Mouse (Mus musculus): ENCODE data around the gene Cdkl3. TPM values are rescaled to one million over a fixed set of nuclear protein-coding genes. Genes with fewer than 3 reads are reported as not detected.
"Not testable (repeated sequence)": the region's sequence is repeated elsewhere in the genome, so short reads cannot be mapped to it uniquely, and the experiment has no call there.

Cdkl3 gene
- polyA plus RNA-seq, 1 experiment from 2014 or later = 20.4 TPM

DNA sequence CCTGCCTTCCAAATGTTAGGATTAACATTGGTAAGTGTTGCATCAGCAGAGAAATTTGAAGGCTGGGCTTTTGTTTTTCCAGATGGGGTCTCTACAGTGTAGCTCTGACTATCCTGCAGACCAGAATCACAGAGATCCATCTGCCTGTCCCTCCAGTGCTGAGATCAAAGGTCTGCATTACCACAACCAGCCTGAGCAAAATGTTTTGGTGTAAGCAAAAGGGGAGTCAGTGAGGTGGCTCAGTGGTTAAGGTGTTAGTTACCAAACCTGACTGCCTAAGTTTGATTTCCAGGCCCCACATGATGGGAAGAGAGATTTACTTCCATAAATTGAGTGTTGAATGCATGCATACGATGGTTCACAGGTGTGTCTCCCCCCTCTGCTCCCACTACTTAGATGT lies 105.4 kb downstream of the Cdkl3 start:
- Histone ChIP-seq H3K36me3 (ENCODE audit: control insufficient read depth, insufficient read depth, low read length) (peaks cover 9% of the 10 kb centered on the region), H3K4me1 (ENCODE audit: control insufficient read depth, insufficient read depth, low read length) (no peaks in the 10 kb centered on the region), H3K9me3 (replicated peaks; ENCODE audit: control insufficient read depth, low read length) (no peaks in the 10 kb centered on the region), H3K9ac (ENCODE audit: low read length) (no peak overlapping the region), H3K4me2 (ENCODE audit: low read length) (no peak overlapping the region), H3K4me3 (ENCODE audit: low read depth, low read length) (no peak overlapping the region), H3K27ac (ENCODE audit: low read depth, low read length) (no peak overlapping the region), H3K27me3 (replicated peaks; ENCODE audit: control insufficient read depth, insufficient read depth, low read length) (no peaks in the 10 kb centered on the region)
- ATAC-seq = no peak
- DNase-seq (ENCODE audit: low spot score) = no peak
- WGBS = 85% methylated on average over 1 of the region's 1 CpGs

- peaks cover 66% of the 10 kb centered on the region for H3K36me3 ChIP-seq (ENCODE audit: control insufficient read depth, insufficient read depth, low read length)
- H3K9me3 ChIP-seq (replicated peaks; ENCODE audit: control insufficient read depth, low read length) = no peaks in the 10 kb centered on the region
- whole genome bisulfite sequencing = 93% methylated on average over 3 of the region's 3 CpGs
Measured at GRCm38 (mm10) chr11:52115479-52115878, 111.5 kb downstream of the Cdkl3 start.

DNA sequence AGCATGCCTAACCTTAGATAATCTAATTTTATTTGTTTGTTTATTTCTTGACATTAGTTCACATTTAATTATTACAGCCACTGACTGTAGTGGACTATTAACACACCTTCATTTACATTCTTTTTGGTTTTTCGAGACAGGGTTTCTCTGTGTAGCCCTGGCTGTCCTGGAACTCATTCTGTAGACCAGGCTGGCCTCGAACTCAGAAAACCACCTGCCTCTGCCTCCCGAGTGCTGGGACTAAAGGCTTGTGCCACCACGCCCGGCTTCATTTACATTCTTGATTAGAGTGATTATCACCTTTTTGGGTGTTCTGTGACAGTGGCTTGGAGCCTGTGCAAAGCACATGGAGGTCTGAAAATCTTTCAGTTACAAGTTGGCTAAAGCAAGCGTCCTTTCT lies 112.1 kb downstream of the Cdkl3 start:
- ATAC-seq; H3K9ac ChIP-seq (ENCODE audit: low read length): not testable (repeated sequence)
- 88% methylated on average over 6 of the region's 6 CpGs for WGBS

More at GRCm38 (mm10) chr11:52115479-52115878, 111.5 kb downstream of the Cdkl3 start:
- DNase-seq (ENCODE audit: low spot score) = no peak
- Histone ChIP-seq H3K4me2 (ENCODE audit: low read length) (no peak overlapping the region), H3K27me3 (replicated peaks; ENCODE audit: control insufficient read depth, insufficient read depth, low read length) (no peaks in the 10 kb centered on the region), H3K27ac (ENCODE audit: low read depth, low read length) (no peak overlapping the region), H3K4me3 (ENCODE audit: low read depth, low read length) (no peak overlapping the region), H3K4me1 (ENCODE audit: control insufficient read depth, insufficient read depth, low read length) (no peaks in the 10 kb centered on the region), H3K9ac (ENCODE audit: low read length) (no peak overlapping the region)
- no peak for ATAC-seq

DNA sequence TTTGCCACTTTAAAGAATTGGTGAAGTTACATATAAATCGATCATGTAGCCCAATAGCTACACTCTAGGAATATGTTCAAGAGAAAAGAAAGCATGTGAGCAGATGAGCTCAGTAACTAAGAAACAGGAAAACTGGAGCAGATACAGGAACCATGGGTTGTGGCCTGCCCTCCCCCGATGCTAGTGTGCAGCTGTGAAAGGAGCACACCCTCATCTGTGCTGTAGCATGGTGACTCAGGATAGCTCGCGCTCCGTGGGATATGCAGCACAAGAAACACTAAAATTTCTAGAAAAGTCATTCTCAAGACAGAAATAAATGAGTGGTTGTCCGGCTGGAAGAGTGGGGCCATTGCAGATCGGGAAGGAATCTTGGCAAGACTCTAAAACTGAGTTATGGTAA lies 113.1 kb downstream of the Cdkl3 start:
- no peaks in the 10 kb centered on the region for H3K4me1 ChIP-seq (ENCODE audit: control insufficient read depth, insufficient read depth, low read length)
- no peaks in the 10 kb centered on the region for H3K27me3 ChIP-seq (replicated peaks; ENCODE audit: control insufficient read depth, insufficient read depth, low read length)
- H3K4me2 ChIP-seq (ENCODE audit: low read length) = no peak overlapping the region
- peaks cover 80% of the 10 kb centered on the region for H3K36me3 ChIP-seq (ENCODE audit: control insufficient read depth, insufficient read depth, low read length)
- ATAC-seq = no peak
- no peak overlapping the region for H3K4me3 ChIP-seq (ENCODE audit: low read depth, low read length)
- no peak overlapping the region for H3K27ac ChIP-seq (ENCODE audit: low read depth, low read length)
- H3K9me3 ChIP-seq (replicated peaks; ENCODE audit: control insufficient read depth, low read length) = no peaks in the 10 kb centered on the region
- 98% methylated on average over 7 of the region's 7 CpGs for WGBS
- no peak for DNase-seq (ENCODE audit: low spot score)
- H3K9ac ChIP-seq (ENCODE audit: low read length) = no peak overlapping the region

More for the DNA sequence above, 112.1 kb downstream of the Cdkl3 start:
- not testable (repeated sequence) for H3K27ac ChIP-seq (ENCODE audit: low read depth, low read length); H3K4me2 ChIP-seq (ENCODE audit: low read length); H3K9me3 ChIP-seq (replicated peaks; ENCODE audit: control insufficient read depth, low read length); H3K27me3 ChIP-seq (replicated peaks; ENCODE audit: control insufficient read depth, insufficient read depth, low read length); DNase-seq (ENCODE audit: low spot score); H3K4me1 ChIP-seq (ENCODE audit: control insufficient read depth, insufficient read depth, low read length); H3K4me3 ChIP-seq (ENCODE audit: low read depth, low read length)
- peaks cover 70% of the 10 kb centered on the region for H3K36me3 ChIP-seq (ENCODE audit: control insufficient read depth, insufficient read depth, low read length)

DNA sequence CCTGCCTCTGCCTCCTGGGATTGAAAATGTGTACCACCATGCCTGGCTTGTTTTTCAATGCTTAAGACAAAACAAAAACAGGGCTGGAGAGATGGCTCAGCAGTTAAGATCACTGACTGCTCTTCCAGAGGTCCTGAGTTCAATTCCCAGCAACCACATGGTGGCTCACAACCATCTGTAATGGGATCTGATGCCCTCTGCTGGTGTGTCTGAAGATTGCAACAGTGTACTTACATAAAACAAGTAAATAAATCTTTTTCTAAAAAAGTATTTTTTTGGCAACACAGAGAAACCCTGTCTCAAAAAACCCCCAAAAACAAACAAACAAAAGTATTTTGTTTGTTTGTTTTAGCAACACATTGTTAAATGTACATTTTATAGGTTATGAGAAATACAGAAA lies 116.4 kb downstream of the Cdkl3 start:
- DNase-seq (ENCODE audit: low spot score); H3K4me2 ChIP-seq (ENCODE audit: low read length); H3K27ac ChIP-seq (ENCODE audit: low read depth, low read length); ATAC-seq; H3K4me1 ChIP-seq (ENCODE audit: control insufficient read depth, insufficient read depth, low read length); H3K27me3 ChIP-seq (replicated peaks; ENCODE audit: control insufficient read depth, insufficient read depth, low read length); H3K9ac ChIP-seq (ENCODE audit: low read length); H3K9me3 ChIP-seq (replicated peaks; ENCODE audit: control insufficient read depth, low read length); H3K4me3 ChIP-seq (ENCODE audit: low read depth, low read length): not testable (repeated sequence)
- peaks cover 94% of the 10 kb centered on the region for H3K36me3 ChIP-seq (ENCODE audit: control insufficient read depth, insufficient read depth, low read length)

DNA sequence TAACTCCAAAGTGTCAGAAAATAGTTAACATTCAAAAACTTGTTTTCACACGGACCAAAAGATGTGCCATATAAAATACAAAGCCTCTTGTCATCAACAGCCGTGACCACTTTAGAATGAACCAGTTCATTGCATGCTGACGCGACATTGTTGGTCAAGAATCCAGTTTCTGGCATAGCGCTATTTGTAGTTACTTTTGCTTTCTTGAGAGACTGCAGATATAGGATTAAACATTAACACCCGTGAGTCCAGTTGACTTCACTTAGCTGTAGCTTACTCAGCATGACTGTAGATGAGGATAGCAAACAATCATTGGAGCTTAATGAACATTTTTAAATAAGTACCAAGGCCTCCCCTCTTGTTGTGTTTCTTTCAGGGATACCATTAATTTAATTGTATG lies 118.0 kb downstream of the Cdkl3 start:
- DNase-seq (ENCODE audit: low spot score) (no peak), ATAC-seq (no peak)
- 93% methylated on average over 6 of the region's 6 CpGs for WGBS

DNA sequence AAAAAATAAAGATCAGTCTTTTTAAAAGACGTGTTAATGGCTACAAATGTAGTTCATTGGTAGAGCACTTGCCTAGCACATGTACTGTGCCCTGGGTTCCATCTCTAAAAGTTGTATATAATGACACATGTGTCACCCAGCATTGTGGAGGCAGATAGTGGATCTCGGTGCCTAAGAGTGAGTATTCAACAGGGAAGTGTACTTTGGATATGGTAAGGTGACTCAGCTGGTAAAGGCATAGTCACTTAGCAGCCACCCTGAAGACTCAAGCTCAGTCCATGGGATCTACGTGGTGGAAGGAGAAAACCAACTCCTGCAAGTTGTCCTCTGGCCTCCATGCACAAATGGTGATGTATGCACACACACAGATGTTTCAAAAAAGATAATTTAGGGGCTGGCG lies 120.4 kb downstream of the Cdkl3 start:
- Histone ChIP-seq H3K9ac (ENCODE audit: low read length) (no peak overlapping the region), H3K27me3 (replicated peaks; ENCODE audit: control insufficient read depth, insufficient read depth, low read length) (no peaks in the 10 kb centered on the region), H3K27ac (ENCODE audit: low read depth, low read length) (no peak overlapping the region), H3K4me1 (ENCODE audit: control insufficient read depth, insufficient read depth, low read length) (no peaks in the 10 kb centered on the region), H3K9me3 (replicated peaks; ENCODE audit: control insufficient read depth, low read length) (no peaks in the 10 kb centered on the region), H3K4me2 (ENCODE audit: low read length) (no peak overlapping the region), H3K4me3 (ENCODE audit: low read depth, low read length) (no peak overlapping the region), H3K36me3 (ENCODE audit: control insufficient read depth, insufficient read depth, low read length) (peaks cover 67% of the 10 kb centered on the region)
- ATAC-seq = no peak
- 93% methylated on average over 4 of the region's 4 CpGs for WGBS
- no peak for DNase-seq (ENCODE audit: low spot score)

More for the DNA sequence above, 118.0 kb downstream of the Cdkl3 start:
- peaks cover 88% of the 10 kb centered on the region for H3K36me3 ChIP-seq (ENCODE audit: control insufficient read depth, insufficient read depth, low read length)
- no peaks in the 10 kb centered on the region for H3K9me3 ChIP-seq (replicated peaks; ENCODE audit: control insufficient read depth, low read length)
- no peaks in the 10 kb centered on the region for H3K4me1 ChIP-seq (ENCODE audit: control insufficient read depth, insufficient read depth, low read length)
- no peak overlapping the region for H3K4me3 ChIP-seq (ENCODE audit: low read depth, low read length)
- H3K9ac ChIP-seq (ENCODE audit: low read length) = no peak overlapping the region
- no peaks in the 10 kb centered on the region for H3K27me3 ChIP-seq (replicated peaks; ENCODE audit: control insufficient read depth, insufficient read depth, low read length)
- H3K4me2 ChIP-seq (ENCODE audit: low read length) = no peak overlapping the region
- no peak overlapping the region for H3K27ac ChIP-seq (ENCODE audit: low read depth, low read length)

DNA sequence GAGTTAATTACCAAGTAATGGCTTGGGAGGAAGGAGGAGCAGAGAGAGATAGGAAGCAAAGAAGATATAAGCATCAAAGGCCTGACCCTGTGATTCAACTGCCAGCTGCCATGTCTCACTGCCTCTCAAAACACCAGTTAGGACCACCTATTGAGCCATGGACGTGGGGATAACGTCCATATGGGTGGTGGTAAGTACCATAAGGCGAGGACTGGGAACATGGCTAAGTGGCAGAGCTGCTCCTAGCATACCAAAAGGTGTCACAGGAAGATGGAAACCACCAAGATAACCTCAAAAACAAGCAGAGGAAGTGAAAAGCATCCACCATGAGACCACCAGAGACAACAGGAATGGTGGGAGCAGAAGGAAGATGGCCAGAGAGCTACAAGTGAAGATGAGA lies 123.1 kb downstream of the Cdkl3 start:
- no peak overlapping the region for H3K27ac ChIP-seq (ENCODE audit: low read depth, low read length)
- no peak for DNase-seq (ENCODE audit: low spot score)

GRCm38 (mm10) chr11:52127760-52128159 lies 123.7 kb downstream of the Cdkl3 start:
- no peak overlapping the region for H3K4me3 ChIP-seq (ENCODE audit: low read depth, low read length)
- H3K36me3 ChIP-seq (ENCODE audit: control insufficient read depth, insufficient read depth, low read length) = peaks cover 37% of the 10 kb centered on the region
- ATAC-seq (no peak), DNase-seq (ENCODE audit: low spot score) (no peak)
- no peaks in the 10 kb centered on the region for H3K4me1 ChIP-seq (ENCODE audit: control insufficient read depth, insufficient read depth, low read length)
- H3K9ac ChIP-seq (ENCODE audit: low read length) = no peak overlapping the region
- no peak overlapping the region for H3K4me2 ChIP-seq (ENCODE audit: low read length)
- H3K27ac ChIP-seq (ENCODE audit: low read depth, low read length) = no peak overlapping the region
- H3K27me3 ChIP-seq (replicated peaks; ENCODE audit: control insufficient read depth, insufficient read depth, low read length) = no peaks in the 10 kb centered on the region
- no peaks in the 10 kb centered on the region for H3K9me3 ChIP-seq (replicated peaks; ENCODE audit: control insufficient read depth, low read length)
- WGBS = 74% methylated on average over 5 of the region's 5 CpGs

More for the DNA sequence above, 123.1 kb downstream of the Cdkl3 start:
- Histone ChIP-seq H3K4me1 (ENCODE audit: control insufficient read depth, insufficient read depth, low read length) (no peaks in the 10 kb centered on the region), H3K9me3 (replicated peaks; ENCODE audit: control insufficient read depth, low read length) (no peaks in the 10 kb centered on the region), H3K4me3 (ENCODE audit: low read depth, low read length) (no peak overlapping the region), H3K36me3 (ENCODE audit: control insufficient read depth, insufficient read depth, low read length) (peaks cover 42% of the 10 kb centered on the region), H3K4me2 (ENCODE audit: low read length) (no peak overlapping the region), H3K9ac (ENCODE audit: low read length) (no peak overlapping the region), H3K27me3 (replicated peaks; ENCODE audit: control insufficient read depth, insufficient read depth, low read length) (no peaks in the 10 kb centered on the region)
- WGBS = 67% methylated on average over 3 of the region's 3 CpGs
- no peak for ATAC-seq
